Mouse (Mus musculus) adrenal gland, postnatal 10 days (tissue): Measurements from ENCODE around the gene Smpd3. TPM values are rescaled to one million over a fixed set of nuclear protein-coding genes. Genes with fewer than 3 reads are reported as not detected.
A peak's percentile ranks its signal among the peaks of the same experiment; 100 is the strongest.

Source experiments
- DNase-seq: peaks from one replicate; pipeline ENCODE4 v3.0.0; 2021; ENCODE audit warnings: mixed read lengths
- long read RNA-seq, 2 experiments: library from polyadenylated mRNA; stranded (forward); transcript quantifications; one replicate each; pipeline ENCODE4 v2.0.0; 2021
- total RNA-seq, 2 experiments: library from RNA; stranded (reverse); gene quantifications; 2 replicates each; pipeline ENCODE4 v1.2.3; 2021

Smpd3 gene
- 10 to 100 TPM in 1 of 2 experiments, 1 to 10 TPM in 1; 9.9 to 12.6 TPM for total RNA-seq
- long read RNA-seq, experiment 1, full-length matches to known transcripts, result 9 of 29 reads
- long read RNA-seq, experiment 1, partial matches to known transcripts, result 13 of 29 reads
- long read RNA-seq, experiment 1, other reads (novel, unspliced or antisense), result 7 of 29 reads
- long read RNA-seq, experiment 2, full-length matches to known transcripts, result 6 of 14 reads
- long read RNA-seq, experiment 2, partial matches to known transcripts, result 0 of 14 reads
- long read RNA-seq, experiment 2, other reads (novel, unspliced or antisense), result 8 of 14 reads

- DNase-seq, result peak; percentile 99
Measured at GRCm38 (mm10) chr8:106337852-106338521, at the start of gene Smpd3. Gene Smpd3 (minus strand): TSS chr8:106337988.

GRCm38 (mm10) chr8:106381026-106381425, 43.2 kb upstream of the Smpd3 start:
- no peak for DNase-seq

- DNase-seq, result no peak
Measured at GRCm38 (mm10) chr8:106379357-106379756, 41.6 kb upstream of the Smpd3 start.

- DNase-seq, result no peak
Measured at GRCm38 (mm10) chr8:106378501-106379048, 40.8 kb upstream of the Smpd3 start.

DNA sequence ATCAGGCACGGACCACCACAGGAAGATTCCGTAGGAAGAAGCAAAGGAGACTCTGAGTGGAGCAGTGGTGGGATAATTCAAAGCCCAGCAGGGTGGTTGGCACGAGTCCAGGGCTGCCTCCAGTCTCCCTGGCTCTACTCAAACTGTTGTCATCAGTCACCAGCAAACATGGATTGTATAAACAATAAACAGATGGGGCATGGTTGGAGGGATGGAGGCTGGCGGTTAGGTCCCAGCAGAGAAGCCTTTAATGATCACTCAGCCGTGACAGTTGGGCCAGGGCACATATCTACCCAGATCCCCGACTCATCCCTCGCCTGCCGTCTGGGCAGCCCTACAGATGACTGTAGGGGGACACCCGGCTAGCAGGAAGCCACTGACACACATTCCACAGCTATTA, 39.1 kb upstream of the Smpd3 start:
- peak; percentile 25 for DNase-seq

GRCm38 (mm10) chr8:106375957-106376356, 38.2 kb upstream of the Smpd3 start:
- DNase-seq, result peak; percentile 24

DNA sequence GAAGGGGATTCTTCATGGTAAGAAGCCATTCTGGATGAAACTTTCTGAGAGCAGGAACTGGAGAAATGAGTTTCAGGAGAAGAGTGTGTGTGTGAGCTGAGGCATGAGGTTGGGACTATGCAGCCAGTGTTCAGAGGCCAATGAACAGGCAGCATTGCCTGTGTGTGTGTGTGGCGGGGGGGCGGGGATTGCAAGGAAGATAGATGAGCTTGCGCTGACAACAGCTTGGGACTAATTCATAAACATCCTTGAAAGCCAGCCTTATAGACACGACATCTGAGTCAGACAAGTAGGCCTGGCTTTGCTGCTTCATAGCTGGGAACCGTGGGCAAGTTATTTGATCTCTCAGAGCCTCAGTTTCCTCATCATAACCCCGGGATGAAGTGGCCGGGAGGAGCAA, 31.3 kb upstream of the Smpd3 start:
- no peak for DNase-seq

- no peak for DNase-seq
Measured at GRCm38 (mm10) chr8:106368501-106368900, 30.7 kb upstream of the Smpd3 start.

DNA sequence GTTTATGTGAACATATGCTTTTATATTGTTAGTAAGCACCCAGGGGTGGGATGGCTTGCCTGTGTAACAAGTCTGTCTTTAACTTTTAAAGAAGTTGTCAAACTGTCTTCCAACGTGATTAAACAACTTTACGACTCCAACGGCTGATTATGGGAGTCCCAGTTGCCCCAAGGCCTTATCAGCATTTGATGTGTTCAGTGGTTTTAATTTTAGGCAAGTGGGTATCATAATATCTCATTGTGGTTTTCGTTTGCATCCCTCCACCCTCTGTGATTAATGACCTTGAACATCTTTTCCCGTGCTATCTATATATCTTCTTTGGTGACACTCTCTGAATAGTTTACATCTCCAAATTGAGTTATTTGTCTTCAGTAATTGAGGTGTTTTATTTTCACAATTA, 27.0 kb upstream of the Smpd3 start:
- no peak for DNase-seq

GRCm38 (mm10) chr8:106364278-106364677, 26.5 kb upstream of the Smpd3 start:
- DNase-seq, result no peak

DNA sequence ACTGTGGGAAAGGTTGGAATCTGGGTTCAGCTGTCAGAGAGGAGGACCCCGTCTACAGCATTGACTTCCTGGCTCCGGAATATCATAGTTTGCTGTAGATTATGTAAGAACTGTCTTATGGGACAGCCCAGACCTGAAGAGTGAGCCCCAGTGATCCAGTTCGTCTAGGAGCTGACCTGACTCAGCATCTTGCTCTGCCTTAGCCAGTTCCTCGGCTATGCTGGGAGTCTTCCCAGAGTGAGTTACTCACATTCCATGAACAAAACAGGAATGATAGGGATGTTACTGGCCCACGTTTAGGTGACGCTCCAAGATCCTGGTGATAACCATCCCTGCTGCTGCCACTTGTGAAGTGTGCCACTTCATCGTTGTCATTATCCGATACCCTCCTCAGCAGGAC, 25.5 kb upstream of the Smpd3 start:
- DNase-seq, result no peak

- no peak for DNase-seq
Measured at GRCm38 (mm10) chr8:106359650-106360338, 22.0 kb upstream of the Smpd3 start.

DNA sequence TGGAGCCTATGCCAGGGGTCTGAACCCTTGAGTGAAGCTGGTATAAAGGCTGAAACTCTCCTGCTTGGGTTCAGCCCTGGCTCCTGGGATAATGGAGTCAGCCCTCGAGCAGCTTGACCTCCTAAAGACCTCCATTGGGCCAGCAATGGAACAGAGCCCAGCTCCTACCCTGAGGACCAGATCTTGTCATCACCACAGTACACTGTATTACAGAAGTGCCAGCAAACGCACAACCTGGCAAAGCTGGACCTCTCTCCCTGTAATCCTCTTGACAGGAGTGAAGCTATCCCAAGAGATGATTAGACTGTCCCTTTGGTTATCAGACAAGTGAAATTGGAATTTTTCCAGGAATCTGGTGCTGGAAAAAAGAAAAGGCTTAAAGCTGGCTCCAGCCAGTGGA, 13.3 kb upstream of the Smpd3 start:
- no peak for DNase-seq

GRCm38 (mm10) chr8:106349398-106349797, 11.6 kb upstream of the Smpd3 start:
- DNase-seq, result no peak

- DNase-seq, result no peak
Measured at GRCm38 (mm10) chr8:106346123-106346522, 8.3 kb upstream of the Smpd3 start.

- DNase-seq, result no peak
Measured at GRCm38 (mm10) chr8:106343471-106343870, 5.7 kb upstream of the Smpd3 start.

DNA sequence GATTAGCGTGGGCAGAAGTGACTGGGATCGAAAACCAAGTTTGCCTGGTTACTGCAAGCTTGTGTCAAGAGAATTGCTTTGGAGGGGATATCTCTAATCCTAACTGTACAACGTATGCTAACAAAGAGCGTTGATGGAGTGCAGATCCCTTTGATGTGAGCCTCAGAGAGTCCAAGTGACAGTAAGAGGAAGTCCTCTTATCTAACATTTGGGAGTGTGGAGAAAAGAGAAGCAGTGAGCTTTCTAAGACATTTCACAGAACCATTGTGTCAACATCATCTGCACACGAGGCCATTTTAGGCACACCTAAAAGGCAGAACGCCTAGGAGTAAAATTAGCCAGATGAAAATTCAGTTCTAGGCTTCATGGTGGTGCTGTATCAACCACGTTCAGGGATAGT, 5.0 kb upstream of the Smpd3 start:
- no peak for DNase-seq

DNA sequence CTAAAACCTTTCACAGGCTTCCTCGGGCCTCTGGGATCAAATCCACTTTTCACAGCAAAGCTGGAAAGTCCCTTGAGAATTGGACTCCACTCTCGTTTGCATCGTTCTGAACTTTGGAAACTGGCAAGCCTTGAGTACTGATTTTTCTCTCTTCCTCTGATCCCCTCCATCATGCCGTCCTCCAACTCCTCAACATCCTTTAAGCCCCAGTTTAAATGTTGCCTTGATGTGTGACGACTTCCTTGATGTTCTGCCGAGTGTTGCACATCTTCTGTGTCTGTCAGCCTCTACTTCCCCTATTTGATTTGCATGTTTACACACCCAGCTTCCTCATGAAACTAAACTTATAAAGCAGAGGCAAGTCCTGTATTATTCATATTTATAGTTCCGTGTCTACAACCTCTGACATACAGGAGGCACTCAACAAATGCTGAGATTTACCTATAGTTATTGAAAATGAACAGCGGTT, 987 bp upstream of the Smpd3 start:
- DNase-seq, result no peak

- DNase-seq, result no peak
Measured at GRCm38 (mm10) chr8:106336561-106336960, 1.2 kb downstream of the Smpd3 start.

DNA sequence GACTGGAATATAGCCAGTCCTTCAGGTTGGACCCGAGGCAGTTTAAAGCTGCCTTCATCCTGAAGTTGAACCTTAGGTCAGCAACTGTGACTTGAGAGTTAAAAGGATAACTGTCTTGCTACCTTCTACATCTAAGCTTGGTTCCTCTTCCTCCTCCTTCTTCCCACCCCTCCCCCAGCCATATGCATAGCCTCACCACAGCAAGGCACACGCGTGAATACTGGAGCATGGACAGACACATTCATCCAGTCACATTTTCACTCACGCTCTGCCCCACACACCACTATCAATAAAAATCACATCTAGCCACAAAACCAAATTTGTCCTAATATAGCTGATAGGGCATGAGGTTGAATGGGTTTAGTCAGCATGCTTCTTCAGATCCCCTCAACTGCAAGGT, 1.8 kb downstream of the Smpd3 start:
- DNase-seq, result no peak

DNA sequence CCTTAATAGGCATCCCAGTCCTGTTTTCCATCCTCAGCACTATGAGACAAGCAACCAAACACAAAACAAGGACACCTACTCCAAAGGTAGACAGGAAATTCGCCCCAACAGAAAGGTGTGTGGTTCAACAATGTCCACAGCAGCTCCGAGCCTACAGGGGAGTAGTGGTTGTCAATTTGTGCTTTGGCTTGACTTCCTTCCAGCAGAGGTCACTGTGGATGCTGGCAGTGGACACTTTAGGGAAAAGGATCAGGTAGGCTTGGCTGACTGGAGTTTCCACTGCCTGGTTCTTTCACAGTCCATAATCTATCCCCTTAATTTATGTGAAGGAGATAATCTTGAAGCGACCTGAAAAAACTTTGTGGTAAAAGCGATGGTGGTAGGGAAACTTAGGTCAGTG, 2.6 kb downstream of the Smpd3 start:
- no peak for DNase-seq

DNA sequence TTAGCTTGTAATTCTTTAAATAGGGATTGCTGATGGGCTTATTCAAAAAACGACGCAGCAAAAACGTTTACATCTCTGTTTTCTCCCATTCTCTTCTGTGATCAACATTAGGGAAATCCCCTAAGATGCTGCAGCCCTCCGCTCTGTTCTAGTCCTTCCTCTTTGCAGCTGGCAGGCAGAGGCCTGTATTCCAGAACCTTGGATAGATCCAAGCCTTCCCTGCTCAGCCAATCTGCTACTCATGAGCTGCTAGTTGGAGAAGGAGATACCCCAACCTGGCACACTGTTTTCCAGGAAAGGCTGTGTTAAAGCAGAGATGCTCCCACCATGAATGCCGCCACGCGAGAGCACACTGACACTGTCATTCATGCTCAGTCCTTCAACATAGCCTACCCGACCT, 4.4 kb downstream of the Smpd3 start:
- no peak for DNase-seq

- DNase-seq, result no peak
Measured at GRCm38 (mm10) chr8:106332498-106332897, 5.3 kb downstream of the Smpd3 start.
